Mouse (Mus musculus) liver, embryonic 14.5 days (tissue): Measurements from ENCODE around the gene Elovl5. TPM values are rescaled to one million over a fixed set of nuclear protein-coding genes. Genes with fewer than 3 reads are reported as not detected.

Source experiments
- ATAC-seq: fragments of 200-750 bp; cut with Nextera tagmentation; 2 replicates; pipeline ENCODE4 v1.8.0; 2017; ENCODE audit warnings: moderate number of reproducible peaks, mild to moderate bottlenecking, moderate library complexity; ENCODE audit not compliant: insufficient read depth
- DNase-seq, 3 experiments: peaks; one replicate each; pipeline ENCODE4 v3.0.0-alpha.2; 2012 to 2013; ENCODE audit warnings: low read depth in 3 of 3, low spot score in 3 of 3
- H3K27ac ChIP-seq: fragments of 300-500 bp; sonication (generic); 2 replicates; pipeline ENCODE4 v1.5.1; 2014; ENCODE audit warnings: moderate library complexity, mild to moderate bottlenecking, control low read depth, inconsistent platforms
- H3K27me3 ChIP-seq: fragments of 300-500 bp; sonication (generic); 2 replicates; pipeline ENCODE4 v1.6.1; 2014; ENCODE audit warnings: mild to moderate bottlenecking, low read length, moderate library complexity; ENCODE audit not compliant: control insufficient read depth, insufficient read depth
- H3K36me3 ChIP-seq: fragments of 300-500 bp; sonication (generic); replicated peaks from 2 replicates; pipeline ENCODE4 v1.6.1; 2014; ENCODE audit warnings: low read depth; ENCODE audit not compliant: control insufficient read depth, insufficient read depth
- H3K4me1 ChIP-seq, 2 experiments: fragments of 200-500 bp in 1 of 2; fragments of 300-500 bp in 1 of 2; sonication (generic) in 1 of 2; replicated peaks; 2 replicates each; pipeline ENCODE4 v1.6.1; 2012 to 2014; ENCODE audit warnings: antibody characterized with exemption in 1 of 2, inconsistent platforms in 1 of 2, low read length in 1 of 2; ENCODE audit not compliant: control insufficient read depth in 2 of 2, insufficient read depth in 2 of 2
- H3K4me2 ChIP-seq: fragments of 300-500 bp; sonication (generic); 2 replicates; pipeline ENCODE4 v1.6.1; 2014; ENCODE audit warnings: low read depth, mild to moderate bottlenecking, control low read depth, moderate library complexity
- H3K4me3 ChIP-seq, 2 experiments: fragments of 200-500 bp in 1 of 2; fragments of 300-500 bp in 1 of 2; sonication (generic) in 1 of 2; 2 replicates each; pipeline ENCODE4 v1.5.1; 2012 to 2014; ENCODE audit warnings: low read depth in 2 of 2, low read length in 2 of 2, mild to moderate bottlenecking in 2 of 2, control low read depth in 1 of 2, inconsistent platforms in 1 of 2, moderate library complexity in 1 of 2; ENCODE audit not compliant: insufficient read depth in 1 of 2
- H3K9ac ChIP-seq: fragments of 300-500 bp; sonication (generic); replicated peaks from 2 replicates; pipeline ENCODE4 v1.6.1; 2014; ENCODE audit warnings: mild to moderate bottlenecking, control low read depth, moderate library complexity
- H3K9me3 ChIP-seq: fragments of 300-500 bp; sonication (generic); 2 replicates; pipeline ENCODE4 v1.6.1; 2016; ENCODE audit warnings: low read length, mixed read lengths; ENCODE audit not compliant: control insufficient read depth
- CTCF ChIP-seq: IDR thresholded peaks from 2 replicates; pipeline ENCODE4 v1.5.1; 2016; ENCODE audit warnings: antibody characterized with exemption, low read depth, control low read depth
- EP300 ChIP-seq: IDR thresholded peaks from 2 replicates; pipeline ENCODE4 v1.6.1; 2016; ENCODE audit warnings: antibody characterized with exemption, low read depth
- WGBS: fragments of 180-500 bp; shearing (Covaris S2); extraction: QIAGEN DNeasy Blood & Tissue Kit; methylation state at CpG from one replicate; pipeline ENCODE4 v1.1.7; 2014; ENCODE audit not compliant: insufficient replicate concordance; 5-methylcytosine and 5-hydroxymethylcytosine counted together
- polyA plus RNA-seq, 2 experiments: library from polyadenylated mRNA; depleted of rRNA in 1 of 2; stranded (reverse) in 1 of 2; unstranded in 1 of 2; fragments of >200 nt; fragmentation: Nextera tagmentation in 1 of 2; extraction: Ambion mirVana in 1 of 2; gene quantifications; 2 replicates each; pipeline versions ENCODE4 v1.2.1 to v1.2.3; 2012 to 2014

Gene Elovl5
- polyA plus RNA-seq, 2 experiments: 10.5 to 19.3 TPM

DNA sequence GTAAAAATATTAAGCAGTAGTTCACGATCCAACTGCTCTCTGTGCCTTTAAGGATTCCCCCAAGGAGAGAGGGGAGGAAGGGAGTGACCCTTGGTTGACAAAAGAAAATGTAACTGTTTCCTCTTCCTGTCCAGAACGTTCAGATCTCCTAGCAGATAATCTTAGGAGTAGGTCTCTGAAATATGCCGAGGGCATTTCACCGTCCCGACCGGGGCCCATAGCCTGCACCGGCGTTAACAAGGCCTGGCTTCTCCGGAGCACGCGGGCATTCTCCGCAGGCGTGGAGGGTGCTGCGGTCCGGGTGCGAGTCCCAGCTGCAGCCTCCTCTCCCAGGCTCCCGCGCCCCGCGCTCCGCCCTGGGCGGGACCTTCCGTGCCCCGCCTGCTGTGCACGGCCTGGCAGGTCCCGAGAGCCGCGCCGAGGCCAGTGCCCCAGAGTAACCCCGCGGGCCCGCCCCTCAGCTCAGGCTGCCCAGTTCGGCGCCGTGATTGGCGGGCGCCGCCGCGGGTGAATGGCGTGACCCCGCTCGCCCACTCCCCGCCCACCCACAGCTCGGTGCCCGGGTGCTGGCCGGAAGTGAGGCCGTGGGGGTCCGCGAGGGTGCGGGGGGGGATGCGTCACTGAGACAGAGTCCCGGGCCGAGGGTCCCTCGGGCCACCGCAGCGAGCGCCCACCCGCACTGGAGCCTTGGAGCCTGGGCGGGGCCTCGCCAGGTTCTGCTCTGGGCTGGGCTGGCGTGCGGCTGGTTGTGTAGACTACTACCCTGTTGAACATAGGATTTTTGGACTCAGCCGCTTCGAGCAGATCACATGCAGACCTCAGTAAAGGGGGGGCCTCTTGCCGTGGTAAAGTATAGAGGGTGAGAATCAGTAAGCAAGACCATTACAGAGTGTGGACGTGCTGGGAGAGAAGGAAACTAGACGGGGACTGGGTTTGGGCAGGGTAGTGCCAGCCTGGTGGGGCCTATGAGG, 6.6 kb upstream of the Elovl5 start:
- TF ChIP-seq EP300 (no peak), CTCF (no peak)
- no peaks in the 10 kb centered on the region for H3K27me3 ChIP-seq
- DNase-seq: peak; percentile 72 to 75 (median 73)
- H3K9me3 ChIP-seq: no peaks in the 10 kb centered on the region
- peaks cover 7 to 17% of the 10 kb centered on the region in 2 experiments for H3K4me1 ChIP-seq
- H3K27ac ChIP-seq: peak overlapping the region; percentile 67
- WGBS: under 1% methylated on average over 63 of the region's 68 CpGs
- H3K36me3 ChIP-seq: no peaks in the 10 kb centered on the region
- peak overlapping the region; percentile 75 for H3K4me2 ChIP-seq
- peak; percentile 99 for ATAC-seq
- peak overlapping the region; percentile 54 for H3K9ac ChIP-seq
- peak overlapping the region; percentile 58 to 68 for H3K4me3 ChIP-seq

DNA sequence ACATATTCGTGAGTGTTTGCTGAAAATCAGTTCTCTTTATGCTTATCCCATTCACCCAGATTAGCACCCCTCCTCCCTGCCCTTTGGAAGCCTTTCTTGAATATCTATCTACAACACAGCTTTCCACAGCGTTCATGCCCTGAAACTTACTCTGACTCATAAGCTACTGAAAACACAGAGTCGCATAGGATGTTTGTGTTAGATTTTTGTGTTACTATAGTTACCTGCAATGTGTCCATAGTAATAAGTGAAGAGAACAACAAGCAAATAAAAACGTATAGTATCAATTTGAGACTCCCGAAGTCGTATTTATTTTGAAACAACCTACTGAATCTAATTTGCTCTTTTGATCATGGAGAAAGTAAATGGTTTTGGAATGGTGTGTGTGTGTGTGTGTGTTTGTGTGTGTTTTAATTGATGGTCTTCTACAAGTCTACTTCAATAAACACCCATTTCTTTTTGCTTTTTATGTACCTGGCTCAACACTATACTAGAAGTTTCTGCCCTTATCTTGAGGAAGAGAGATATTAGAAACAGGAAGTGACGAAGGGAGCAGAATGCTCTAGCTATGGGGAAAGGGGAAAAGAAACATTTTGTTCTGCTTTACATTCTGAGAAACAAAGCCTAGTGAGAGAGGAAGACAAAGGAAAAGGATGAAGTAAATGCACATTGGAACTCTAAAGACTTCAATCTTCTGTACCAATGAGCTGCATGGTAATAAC, 5.5 kb upstream of the Elovl5 start:
- WGBS: 27% methylated on average over 7 of the region's 7 CpGs
- peak in 2 of 3 experiments; percentile 32 to 51 for DNase-seq
- no peaks in the 10 kb centered on the region for H3K27me3 ChIP-seq

DNA sequence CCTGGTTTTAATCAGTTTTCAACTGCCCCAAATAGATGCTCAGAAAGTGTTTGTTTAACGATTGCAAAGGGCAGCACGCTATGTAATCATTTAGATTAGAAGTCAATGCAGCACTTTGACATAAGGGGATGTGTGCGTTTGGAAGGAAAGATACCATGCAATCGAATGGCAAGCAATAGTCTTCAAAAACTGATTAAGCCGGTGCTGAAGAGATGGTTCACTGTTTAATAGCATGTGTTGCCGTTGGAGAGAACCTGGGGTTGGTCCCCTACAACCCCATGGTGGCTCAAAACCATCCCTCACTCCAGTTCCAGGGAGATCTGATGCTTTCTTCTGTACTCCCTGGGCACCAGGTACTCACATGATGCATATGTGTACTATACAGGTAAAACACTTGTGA, 4.9 kb upstream of the Elovl5 start:
- 48% methylated on average over 6 of the region's 6 CpGs for WGBS
- H3K4me2 ChIP-seq: peak overlapping the region; percentile 75
- DNase-seq (no peak), ATAC-seq (no peak)
- no peak overlapping the region for H3K9ac ChIP-seq
- H3K4me1 ChIP-seq: peaks cover 7 to 20% of the 10 kb centered on the region in 2 experiments
- H3K27me3 ChIP-seq: no peaks in the 10 kb centered on the region
- H3K36me3 ChIP-seq: no peaks in the 10 kb centered on the region
- H3K27ac ChIP-seq: no peak overlapping the region
- H3K4me3 ChIP-seq: peak overlapping the region in 1 of 2 experiments; percentile 58; a peak in 1 of 4 replicates
- no peaks in the 10 kb centered on the region for H3K9me3 ChIP-seq
- TF ChIP-seq CTCF: no peak
- TF ChIP-seq EP300: 0 out of 2 replicates have a peak, but pooled peaks have one; percentile 15

More for the DNA sequence above, 5.5 kb upstream of the Elovl5 start:
- Histone ChIP-seq H3K27ac (peak overlapping the region; percentile 67; the same call in 1 of the 2 replicates), H3K4me3 (peak overlapping the region; percentile 24 to 58; a peak in 3 of 4 replicates), H3K4me1 (peaks cover 7 to 17% of the 10 kb centered on the region in 2 experiments), H3K9me3 (no peaks in the 10 kb centered on the region), H3K9ac (peak overlapping the region; percentile 54), H3K4me2 (peak overlapping the region; percentile 75), H3K36me3 (no peaks in the 10 kb centered on the region)
- ATAC-seq: no peak
- TF ChIP-seq CTCF: no peak
- TF ChIP-seq EP300: no peak

DNA sequence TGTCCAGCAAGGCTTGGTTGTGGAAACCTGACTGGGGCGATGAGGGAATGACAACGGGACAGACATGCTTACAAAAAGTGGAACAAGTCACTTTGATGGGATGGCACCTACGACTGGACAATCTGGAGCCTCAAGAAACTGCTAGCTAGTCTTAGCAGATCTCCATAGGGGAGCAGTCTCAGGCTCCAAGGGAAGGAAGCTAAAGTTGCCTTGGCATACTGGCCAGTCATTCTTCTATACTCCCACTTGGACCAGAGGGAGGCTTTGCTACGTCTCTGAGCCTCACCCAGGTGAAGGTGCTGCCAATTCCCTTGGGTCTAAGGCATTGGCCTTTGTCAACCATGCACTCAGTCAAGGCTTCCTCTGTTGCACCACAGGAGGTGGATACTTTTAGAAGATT, 2.5 kb upstream of the Elovl5 start:
- 55% methylated on average over 4 of the region's 4 CpGs for WGBS
- DNase-seq (no peak), ATAC-seq (no peak)
- Histone ChIP-seq H3K27me3 (no peaks in the 10 kb centered on the region), H3K4me2 (no peak overlapping the region), H3K9me3 (no peaks in the 10 kb centered on the region), H3K36me3 (no peaks in the 10 kb centered on the region), H3K4me1 (peaks cover 13 to 29% of the 10 kb centered on the region in 2 experiments), H3K4me3 (no peak overlapping the region), H3K9ac (no peak overlapping the region), H3K27ac (no peak overlapping the region)
- TF ChIP-seq CTCF: no peak
- TF ChIP-seq EP300: no peak

DNA sequence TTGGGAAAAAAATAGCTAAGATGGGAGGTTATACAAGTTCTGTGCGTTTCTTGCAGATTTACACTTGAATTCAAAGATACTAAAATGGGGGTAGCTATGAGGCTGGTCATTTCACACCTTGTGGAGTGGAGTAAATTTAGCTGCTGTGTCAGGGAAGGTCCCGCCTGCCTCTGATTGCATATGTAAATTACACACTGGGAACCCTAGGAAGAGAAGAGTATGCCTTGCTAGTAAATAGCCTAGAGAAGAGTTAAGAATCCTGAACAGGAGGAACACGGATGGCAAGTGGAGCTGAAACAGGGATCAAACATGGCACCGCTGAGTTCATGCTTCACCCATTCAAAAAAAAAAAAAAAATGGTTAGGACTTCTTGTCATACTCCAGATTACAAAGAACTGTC, 1.4 kb upstream of the Elovl5 start:
- no peak overlapping the region for H3K4me2 ChIP-seq

More for the DNA sequence above, 1.4 kb upstream of the Elovl5 start:
- Histone ChIP-seq H3K4me1 (peaks cover 7 to 22% of the 10 kb centered on the region in 2 experiments), H3K9ac (no peak overlapping the region), H3K36me3 (no peaks in the 10 kb centered on the region), H3K27ac (no peak overlapping the region), H3K9me3 (no peaks in the 10 kb centered on the region), H3K27me3 (no peaks in the 10 kb centered on the region), H3K4me3 (no peak overlapping the region)
- no peak for TF ChIP-seq EP300
- no peak for TF ChIP-seq CTCF
- ATAC-seq: no peak
- 49% methylated on average over 4 of the region's 4 CpGs for whole genome bisulfite sequencing
- DNase-seq: no peak
